Mouse (Mus musculus): ENCODE measurements around the gene Mbd5. TPM values are rescaled to one million over a fixed set of nuclear protein-coding genes. Genes with fewer than 3 reads are reported as not detected.
"Not testable (repeated sequence)": the region's sequence is repeated elsewhere in the genome, so short reads cannot be mapped to it uniquely, and the experiment has no call there.

Gene Mbd5
- total RNA-seq, 2 experiments from 2014 or later, result 117 to 143 TPM

GRCm38 (mm10) chr2:49142186-49142585 is 192.9 kb downstream of the Mbd5 start:
- intact Hi-C loops (cut with DNase I), result no loop called here
- no peak for DNase-seq (ENCODE audit: low spot score in 2 of 2)

- DNase-seq (ENCODE audit: low spot score in 2 of 2), result no peak
Observed at GRCm38 (mm10) chr2:49153649-49154048, 204.3 kb downstream of the Mbd5 start.

GRCm38 (mm10) chr2:49160232-49160947 is 211.1 kb downstream of the Mbd5 start:
- intact Hi-C loops (cut with DNase I), result no loop called here
- DNase-seq (ENCODE audit: low spot score in 2 of 2), result no peak

More at GRCm38 (mm10) chr2:49153649-49154048, 204.3 kb downstream of the Mbd5 start:
- intact Hi-C loops (cut with DNase I), result no loop called here

- intact Hi-C loops (cut with DNase I), result no loop called here
- no peak for DNase-seq (ENCODE audit: low spot score in 2 of 2)
Observed at GRCm38 (mm10) chr2:49169766-49170165, 220.5 kb downstream of the Mbd5 start.

- no peak for DNase-seq (ENCODE audit: low spot score in 2 of 2)
- intact Hi-C loops (cut with DNase I), result no loop called here
Observed at GRCm38 (mm10) chr2:49177015-49177414, 227.7 kb downstream of the Mbd5 start.

GRCm38 (mm10) chr2:49190984-49191383 is 241.7 kb downstream of the Mbd5 start:
- DNase-seq (ENCODE audit: low spot score in 2 of 2), result no peak
- intact Hi-C loops (cut with DNase I), result no loop called here

- no peak for DNase-seq (ENCODE audit: low spot score in 2 of 2)
- intact Hi-C loops (cut with DNase I), result no loop called here
Observed at GRCm38 (mm10) chr2:49191695-49192094, 242.4 kb downstream of the Mbd5 start.

- intact Hi-C loops (cut with DNase I), result no loop called here
- no peak for DNase-seq (ENCODE audit: low spot score in 2 of 2)
Observed at GRCm38 (mm10) chr2:49204081-49204480, 254.8 kb downstream of the Mbd5 start.

GRCm38 (mm10) chr2:49205692-49206091 is 256.4 kb downstream of the Mbd5 start:
- DNase-seq (ENCODE audit: low spot score in 2 of 2); intact Hi-C loops (cut with DNase I): not testable (repeated sequence)

GRCm38 (mm10) chr2:49209349-49209748 is 260.0 kb downstream of the Mbd5 start:
- DNase-seq (ENCODE audit: low spot score in 2 of 2), result no peak
- intact Hi-C loops (cut with DNase I), result no loop called here

- intact Hi-C loops (cut with DNase I), result no loop called here
- no peak for DNase-seq (ENCODE audit: low spot score in 2 of 2)
Observed at GRCm38 (mm10) chr2:49210408-49210807, 261.1 kb downstream of the Mbd5 start.

- DNase-seq (ENCODE audit: low spot score in 2 of 2), result no peak
- intact Hi-C loops (cut with DNase I), result no loop called here
Observed at GRCm38 (mm10) chr2:49229725-49230124, 280.4 kb downstream of the Mbd5 start.

GRCm38 (mm10) chr2:49234064-49234463 is 284.8 kb downstream of the Mbd5 start:
- intact Hi-C loops (cut with DNase I), result no loop called here
- DNase-seq (ENCODE audit: low spot score in 2 of 2), result no peak

GRCm38 (mm10) chr2:49241715-49242114 is 292.4 kb downstream of the Mbd5 start:
- DNase-seq (ENCODE audit: low spot score in 2 of 2), result no peak
- intact Hi-C loops (cut with DNase I), result no loop called here

- no peak for DNase-seq (ENCODE audit: low spot score in 2 of 2)
- intact Hi-C loops (cut with DNase I), result no loop called here
Observed at GRCm38 (mm10) chr2:49264092-49264491, 314.8 kb downstream of the Mbd5 start.

- intact Hi-C loops (cut with DNase I), result no loop called here
Observed at GRCm38 (mm10) chr2:49272295-49272967, 323.1 kb downstream of the Mbd5 start.

GRCm38 (mm10) chr2:49276017-49276722 is 326.9 kb downstream of the Mbd5 start:
- intact Hi-C loops (cut with DNase I), result no loop called here
- DNase-seq (ENCODE audit: low spot score in 2 of 2), result no peak

More at GRCm38 (mm10) chr2:49272295-49272967, 323.1 kb downstream of the Mbd5 start:
- no peak for DNase-seq (ENCODE audit: low spot score in 2 of 2)

GRCm38 (mm10) chr2:49280496-49280895 is 331.2 kb downstream of the Mbd5 start:
- intact Hi-C loops (cut with DNase I), result no loop called here
- no peak for DNase-seq (ENCODE audit: low spot score in 2 of 2)

- no peak for DNase-seq (ENCODE audit: low spot score in 2 of 2)
- intact Hi-C loops (cut with DNase I), result no loop called here
Observed at GRCm38 (mm10) chr2:49283583-49283982, 334.3 kb downstream of the Mbd5 start.

GRCm38 (mm10) chr2:49286965-49287364 is 337.7 kb downstream of the Mbd5 start:
- intact Hi-C loops (cut with DNase I), result no loop called here

GRCm38 (mm10) chr2:49291709-49292108 is 342.4 kb downstream of the Mbd5 start:
- intact Hi-C loops (cut with DNase I), result no loop called here
- no peak for DNase-seq (ENCODE audit: low spot score in 2 of 2)

More at GRCm38 (mm10) chr2:49286965-49287364, 337.7 kb downstream of the Mbd5 start:
- DNase-seq (ENCODE audit: low spot score in 2 of 2), result no peak
